ENCODE assay signal across 15 mouse cellular contexts in genomic region chr8:106077452-106078067, GRCm38 (mm10). TPM values are rescaled to one million over a fixed set of nuclear protein-coding genes. Genes with fewer than 3 reads are reported as not detected.
DNase-seq lines count a peak whose midpoint lies in the region; ATAC-seq and TF ChIP-seq lines count a peak whose summit lies in the region.
"Had no signal": no experiment of that assay in that cellular context is flagged by ENCODE, and none has a peak within 500 bp of the region (broad histone marks: within the 10 kb centered on the region; RNA-seq: fewer than 3 reads in every experiment).

No protein-coding gene starts in this region.

- 90% methylated on average over 1 of the region's 1 CpGs for WGBS in hindbrain, embryonic 16.5 days
- 97% methylated on average over 1 of the region's 1 CpGs for WGBS in hindbrain, embryonic 11.5 days
- 91% methylated on average over 1 of the region's 1 CpGs for WGBS in midbrain, embryonic 11.5 days
- 91% methylated on average over 1 of the region's 1 CpGs for WGBS in midbrain, embryonic 15.5 days
- WGBS in stomach, postnatal 0 days, result 96% methylated on average over 1 of the region's 1 CpGs

- H3K4me3 ChIP-seq in hindbrain, embryonic 16.5 days (ENCODE audit: low read length), result no peak overlapping the region
- no peak overlapping the region for H3K4me3 ChIP-seq in hindbrain, embryonic 11.5 days (ENCODE audit: low read depth, low read length)
- no peak overlapping the region for H3K4me3 ChIP-seq in midbrain, embryonic 11.5 days (ENCODE audit: low read depth, low read length)
- H3K4me3 ChIP-seq in midbrain, embryonic 15.5 days, result no peak overlapping the region
- no peak overlapping the region for H3K4me3 ChIP-seq in stomach, postnatal 0 days (ENCODE audit: low read depth, low read length)
- H3K4me3 ChIP-seq: embryonic facial prominence, embryonic 10.5 days; midbrain, embryonic 12.5 days; neural tube, embryonic 12.5 days had no signal

- H3K27me3 ChIP-seq in hindbrain, embryonic 16.5 days (replicated peaks; ENCODE audit: control insufficient read depth, insufficient read depth, low read length), result no peaks in the 10 kb centered on the region
- H3K27me3 ChIP-seq in hindbrain, embryonic 11.5 days (ENCODE audit: control insufficient read depth, insufficient read depth, low read length), result no peaks in the 10 kb centered on the region
- no peaks in the 10 kb centered on the region for H3K27me3 ChIP-seq in midbrain, embryonic 11.5 days (ENCODE audit: control insufficient read depth, insufficient read depth, low read length)
- H3K27me3 ChIP-seq in midbrain, embryonic 15.5 days (replicated peaks), result no peaks in the 10 kb centered on the region
- no peaks in the 10 kb centered on the region for H3K27me3 ChIP-seq in stomach, postnatal 0 days (ENCODE audit: control insufficient read depth, insufficient read depth, low read length)
- H3K27me3 ChIP-seq: midbrain, embryonic 12.5 days; neural tube, embryonic 12.5 days had no signal

- no peaks in the 10 kb centered on the region for H3K36me3 ChIP-seq in hindbrain, embryonic 16.5 days (ENCODE audit: control insufficient read depth, insufficient read depth, low read length)
- H3K36me3 ChIP-seq in hindbrain, embryonic 11.5 days (ENCODE audit: control insufficient read depth, insufficient read depth, low read length), result 0 out of 2 replicates have a peak, but pooled peaks cover 2% of the 10 kb centered on the region
- H3K36me3 ChIP-seq in midbrain, embryonic 11.5 days (ENCODE audit: control insufficient read depth, insufficient read depth, low read length), result peaks cover 4% of the 10 kb centered on the region
- no peaks in the 10 kb centered on the region for H3K36me3 ChIP-seq in midbrain, embryonic 15.5 days (replicated peaks)
- H3K36me3 ChIP-seq in stomach, postnatal 0 days (ENCODE audit: control insufficient read depth, insufficient read depth, low read length), result 0 out of 2 replicates have a peak, but pooled peaks cover 2% of the 10 kb centered on the region

- no peak for DNase-seq in hindbrain, embryonic 11.5 days (ENCODE audit: low spot score)
- peak; percentile 49 for DNase-seq in midbrain, embryonic 11.5 days (ENCODE audit: low spot score, missing footprints)
- peak; percentile 69 for DNase-seq in R1 (ENCODE audit: low read depth, low spot score)
- no peak for DNase-seq in stomach, postnatal 0 days (ENCODE audit: low spot score)
- no peak for DNase-seq in kidney, postnatal 25 days
- DNase-seq: adrenal gland, postnatal 36 days; heart, postnatal 10 days; kidney, postnatal 36 days; lung, postnatal 10 days had no signal

- TF ChIP-seq CTCF in stomach, postnatal 0 days (IDR thresholded peaks at IDR 0.05; ENCODE audit: low read depth), result peak; percentile 51

- no peak for TF ChIP-seq EP300 in stomach, postnatal 0 days (optimal IDR thresholded peaks at IDR 0.05)

- no peaks in the 10 kb centered on the region for H3K9me3 ChIP-seq in hindbrain, embryonic 16.5 days (ENCODE audit: control insufficient read depth, low read length)
- H3K9me3 ChIP-seq in hindbrain, embryonic 11.5 days (ENCODE audit: control insufficient read depth, low read length), result no peaks in the 10 kb centered on the region
- no peaks in the 10 kb centered on the region; the same call in 1 of the 2 replicates for H3K9me3 ChIP-seq in midbrain, embryonic 11.5 days (ENCODE audit: control insufficient read depth, low read length)
- no peaks in the 10 kb centered on the region for H3K9me3 ChIP-seq in midbrain, embryonic 15.5 days
- no peaks in the 10 kb centered on the region for H3K9me3 ChIP-seq in stomach, postnatal 0 days (ENCODE audit: control insufficient read depth, low read length)
- H3K9me3 ChIP-seq: embryonic facial prominence, embryonic 10.5 days; midbrain, embryonic 12.5 days; neural tube, embryonic 12.5 days had no signal

- H3K9ac ChIP-seq in hindbrain, embryonic 16.5 days (ENCODE audit: low read depth, low read length), result no peak overlapping the region
- H3K9ac ChIP-seq in hindbrain, embryonic 11.5 days (ENCODE audit: low read depth, low read length), result no peak overlapping the region
- H3K9ac ChIP-seq in midbrain, embryonic 11.5 days (ENCODE audit: low read length), result no peak overlapping the region
- H3K9ac ChIP-seq in midbrain, embryonic 15.5 days, result no peak overlapping the region
- no peak overlapping the region for H3K9ac ChIP-seq in stomach, postnatal 0 days (ENCODE audit: low read length)
- H3K9ac ChIP-seq: midbrain, embryonic 12.5 days; neural tube, embryonic 12.5 days had no signal

- H3K4me1 ChIP-seq in hindbrain, embryonic 16.5 days (ENCODE audit: control insufficient read depth, insufficient read depth, low read depth, low read length), result no peaks in the 10 kb centered on the region
- no peaks in the 10 kb centered on the region for H3K4me1 ChIP-seq in hindbrain, embryonic 11.5 days (replicated peaks; ENCODE audit: control insufficient read depth, insufficient read depth, low read length)
- H3K4me1 ChIP-seq in midbrain, embryonic 11.5 days (ENCODE audit: control insufficient read depth, insufficient read depth, low read length), result no peaks in the 10 kb centered on the region
- no peaks in the 10 kb centered on the region for H3K4me1 ChIP-seq in midbrain, embryonic 15.5 days
- H3K4me1 ChIP-seq in stomach, postnatal 0 days (replicated peaks; ENCODE audit: control insufficient read depth, insufficient read depth), result no peaks in the 10 kb centered on the region
- H3K4me1 ChIP-seq: embryonic facial prominence, embryonic 10.5 days; midbrain, embryonic 12.5 days; neural tube, embryonic 12.5 days had no signal

- no peak overlapping the region for H3K27ac ChIP-seq in hindbrain, embryonic 16.5 days (ENCODE audit: low read depth, low read length)
- H3K27ac ChIP-seq in hindbrain, embryonic 11.5 days (ENCODE audit: low read depth, low read length), result no peak overlapping the region
- H3K27ac ChIP-seq in midbrain, embryonic 11.5 days (ENCODE audit: low read depth, low read length), result no peak overlapping the region
- H3K27ac ChIP-seq in midbrain, embryonic 15.5 days, result no peak overlapping the region
- no peak overlapping the region for H3K27ac ChIP-seq in stomach, postnatal 0 days (replicated peaks)
- H3K27ac ChIP-seq: embryonic facial prominence, embryonic 10.5 days; midbrain, embryonic 12.5 days; neural tube, embryonic 12.5 days had no signal

- ATAC-seq in hindbrain, embryonic 16.5 days, result peak; percentile 54; the same call in 1 of the 2 replicates
- ATAC-seq in hindbrain, embryonic 11.5 days (ENCODE audit: low FRiP score), result no peak
- no peak for ATAC-seq in midbrain, embryonic 11.5 days (ENCODE audit: low FRiP score)
- no peak for ATAC-seq in midbrain, embryonic 15.5 days (replicated peaks)
- no peak for ATAC-seq in stomach, postnatal 0 days (ENCODE audit: low FRiP score, low TSS enrichment)
- ATAC-seq: intestine, embryonic 16.5 days had no signal

- H3K4me2 ChIP-seq in hindbrain, embryonic 16.5 days (ENCODE audit: low read length), result no peak overlapping the region
- H3K4me2 ChIP-seq in hindbrain, embryonic 11.5 days (replicated peaks; ENCODE audit: low read depth, low read length), result no peak overlapping the region
- H3K4me2 ChIP-seq in midbrain, embryonic 11.5 days, result no peak overlapping the region
- H3K4me2 ChIP-seq in midbrain, embryonic 15.5 days, result no peak overlapping the region
- H3K4me2 ChIP-seq in stomach, postnatal 0 days (replicated peaks; ENCODE audit: low read depth), result no peak overlapping the region
- H3K4me2 ChIP-seq: midbrain, embryonic 12.5 days; neural tube, embryonic 12.5 days had no signal

RNA-seq across cellular contexts. Expression of gene Nfatc3, which starts 18.9 kb away (rescaled TPM):
- polyA plus RNA-seq in hindbrain, embryonic 16.5 days (2015; fragmentation: Nextera tagmentation; extraction: Ambion mirVana), result 2.1 and 2.6 TPM in 2 replicates
- 4.2 and 8.1 TPM in 2 replicates for polyA plus RNA-seq in hindbrain, embryonic 11.5 days (2014; fragmentation: Nextera tagmentation; extraction: Ambion mirVana)
- 3.9 and 4.0 TPM in 2 replicates for polyA plus RNA-seq in midbrain, embryonic 11.5 days (2014; fragmentation: Nextera tagmentation; extraction: Ambion mirVana)
- 3.7 and 3.8 TPM in 2 replicates for polyA plus RNA-seq in midbrain, embryonic 15.5 days (2015; fragmentation: Nextera tagmentation; extraction: Ambion mirVana)
- polyA plus RNA-seq in stomach, postnatal 0 days (2015; fragmentation: Nextera tagmentation; extraction: Ambion mirVana), result 2.5 TPM in 2 replicates

RNA-seq across cellular contexts. Expression of gene Esrp2, which starts 59.2 kb away (rescaled TPM):
- 0.18 and 0.27 TPM in 2 replicates for polyA plus RNA-seq in hindbrain, embryonic 16.5 days (2015; fragmentation: Nextera tagmentation; extraction: Ambion mirVana)
- polyA plus RNA-seq in hindbrain, embryonic 11.5 days (2014; fragmentation: Nextera tagmentation; extraction: Ambion mirVana), result 1.5 and 2.1 TPM in 2 replicates
- polyA plus RNA-seq in midbrain, embryonic 11.5 days (2014; fragmentation: Nextera tagmentation; extraction: Ambion mirVana), result 0.88 and 0.89 TPM in 2 replicates
- polyA plus RNA-seq in midbrain, embryonic 15.5 days (2015; fragmentation: Nextera tagmentation; extraction: Ambion mirVana), result 0.37 and 0.38 TPM in 2 replicates
- 38.9 and 48.0 TPM in 2 replicates for polyA plus RNA-seq in stomach, postnatal 0 days (2015; fragmentation: Nextera tagmentation; extraction: Ambion mirVana)

Comparison
In these comparisons a context has a peak if more than half of its experiments do, and no peak if none do; other contexts are left out.
1. DNase-seq: peak in midbrain, embryonic 11.5 days (single experiment) and R1 (single experiment); none in hindbrain, embryonic 11.5 days (single experiment), stomach, postnatal 0 days (single experiment) and kidney, postnatal 25 days (0 of 2).
2. RNA of gene Esrp2, which starts 59.2 kb away (polyA plus RNA-seq): 38.9 to 48.0 TPM in stomach, postnatal 0 days; 1.5 to 2.1 TPM in hindbrain, embryonic 11.5 days, 0.88 to 0.89 TPM in midbrain, embryonic 11.5 days, 0.37 to 0.38 TPM in midbrain, embryonic 15.5 days and 0.18 to 0.27 TPM in hindbrain, embryonic 16.5 days; every median in the first group is over 10 times any median in the second.